Mouse (Mus musculus) WW6 (cell line): ENCODE measurements around the gene Eno2.
"Not testable (repeated sequence)": the region's sequence is repeated elsewhere in the genome, so short reads cannot be mapped to it uniquely, and the experiment has no call there.

Source experiments
- DNase-seq: peaks from one replicate; pipeline ENCODE4 v3.0.0-alpha.2; 2013; ENCODE audit warnings: low read depth, low spot score

Eno2 gene

DNA sequence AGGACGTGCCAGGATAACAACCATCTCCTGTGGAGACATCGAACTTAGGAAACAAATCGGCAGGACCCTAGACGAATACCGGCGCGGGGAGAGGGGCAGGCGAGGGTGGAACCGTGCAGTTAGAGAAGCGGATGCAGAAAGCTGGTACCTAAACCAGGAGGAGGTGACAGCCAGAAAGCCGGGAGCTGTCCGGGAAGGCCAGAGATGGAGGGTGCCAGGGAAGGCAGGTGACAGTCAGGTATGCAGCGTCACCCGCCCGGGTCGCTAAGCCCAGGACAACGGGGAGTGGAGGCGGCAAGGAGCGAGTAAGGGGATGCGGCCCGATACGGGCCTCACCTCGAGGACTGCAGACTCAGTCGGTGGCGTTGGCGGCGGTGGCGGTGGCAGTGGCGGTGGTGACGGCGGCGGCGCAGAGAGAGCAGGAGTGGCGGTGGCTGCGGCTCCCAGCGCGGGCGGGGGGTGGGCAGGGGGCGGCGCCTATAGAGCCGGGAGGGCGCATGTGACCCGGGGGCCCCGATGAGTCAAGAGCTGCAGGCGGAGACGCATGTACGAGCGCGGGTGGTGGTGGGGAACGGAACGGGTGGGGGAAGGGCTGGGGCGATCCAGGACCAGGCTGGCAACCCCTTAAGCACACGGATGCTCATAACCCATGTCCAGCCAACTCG, at the start of gene Eno2:
Gene Eno2, minus strand, starts transcription at position 573 of the 665 bp plus-strand sequence.
- DNase-seq = no peak

- DNase-seq = no peak
Observed at GRCm38 (mm10) chr6:124817971-124818370, 48.5 kb upstream of the Eno2 start.

- no peak for DNase-seq
Observed at GRCm38 (mm10) chr6:124817563-124817962, 48.1 kb upstream of the Eno2 start.

DNA sequence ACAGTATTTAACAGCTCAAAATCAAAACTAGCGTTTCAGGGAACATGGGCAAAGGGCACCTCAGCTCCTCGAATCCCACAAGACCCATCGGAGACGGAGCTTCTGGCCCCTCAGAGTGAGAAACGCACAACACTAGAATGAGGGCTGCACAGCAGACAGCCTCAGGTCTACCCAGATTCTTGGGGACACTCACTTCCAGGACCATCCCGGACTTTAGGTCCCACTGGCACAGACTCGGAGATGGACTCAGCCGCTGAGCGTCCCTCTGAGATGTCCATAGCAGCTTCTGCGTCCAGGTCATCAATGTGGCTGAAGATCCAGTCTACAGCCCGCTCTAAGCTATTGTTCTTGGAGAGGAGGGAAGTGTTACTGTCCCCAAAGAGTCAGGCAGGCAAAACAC, 47.7 kb upstream of the Eno2 start:
- no peak for DNase-seq

DNA sequence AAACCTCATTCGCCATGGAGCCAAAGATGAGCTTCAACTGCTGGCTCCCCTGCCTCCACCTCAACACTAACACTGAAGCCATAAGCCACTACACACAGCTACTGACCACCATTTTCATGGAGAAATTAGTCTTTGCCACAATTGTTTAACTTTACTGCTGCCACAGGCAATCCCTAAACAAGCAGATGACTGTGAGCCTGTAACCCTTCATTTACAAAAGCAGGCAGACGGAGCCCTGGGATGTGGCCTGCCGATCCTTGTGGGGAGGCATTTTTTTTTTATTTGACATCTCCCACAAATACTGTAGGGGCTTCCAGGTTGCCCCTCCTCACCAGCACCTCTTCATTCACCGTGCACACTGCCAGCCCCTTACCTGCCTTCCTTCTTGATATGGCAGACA, 47.1 kb upstream of the Eno2 start:
- DNase-seq = no peak

GRCm38 (mm10) chr6:124814858-124815774, 45.6 kb upstream of the Eno2 start:
- no peak for DNase-seq

DNA sequence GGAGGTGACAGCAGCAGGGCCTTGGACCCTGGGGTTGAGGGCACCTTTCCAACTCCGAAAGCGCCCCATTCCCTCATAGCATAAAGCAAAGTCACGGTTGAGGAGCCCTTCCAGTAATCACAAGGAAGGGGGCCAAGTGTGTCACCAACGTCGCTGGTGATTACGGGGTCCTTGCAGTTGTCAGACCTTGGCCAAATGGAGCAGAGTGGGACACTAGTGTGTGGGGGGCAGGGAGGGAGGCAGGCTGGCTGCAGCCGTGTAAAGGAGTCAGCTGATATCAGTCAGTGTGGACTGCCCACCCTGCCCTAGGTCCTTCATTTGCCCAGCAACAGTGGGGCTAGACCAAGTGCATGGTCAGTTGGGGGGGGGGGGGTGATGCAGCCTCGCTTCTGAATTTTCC, 45.0 kb upstream of the Eno2 start:
- no peak for DNase-seq

GRCm38 (mm10) chr6:124813933-124814332, 44.5 kb upstream of the Eno2 start, which contains the start of gene Tpi1:
Gene Tpi1 (minus strand): TSS chr6:124814296.
- peak; percentile 81 for DNase-seq

GRCm38 (mm10) chr6:124813496-124813895, 44.0 kb upstream of the Eno2 start:
- no peak for DNase-seq

DNA sequence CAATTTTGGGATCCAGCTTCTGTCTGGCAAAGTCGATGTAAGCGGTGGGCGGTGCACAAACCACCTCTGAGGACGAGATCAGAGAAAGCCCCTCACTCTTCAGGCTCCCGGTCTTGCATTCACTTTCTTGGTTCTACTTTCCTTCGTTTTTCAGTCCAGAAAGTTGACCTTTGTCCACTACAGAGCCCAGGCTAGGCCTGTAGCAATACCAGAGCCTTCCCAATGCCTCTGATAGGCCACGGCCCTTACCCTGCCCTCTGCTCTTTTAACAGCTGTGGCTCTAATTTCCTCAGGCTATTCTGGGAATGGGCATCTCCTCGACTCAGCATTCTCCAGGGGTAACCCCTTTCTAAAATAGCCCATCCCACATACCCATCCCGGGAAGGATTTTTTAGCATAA, 43.4 kb upstream of the Eno2 start:
- DNase-seq = no peak

- no peak for DNase-seq
Observed at GRCm38 (mm10) chr6:124811701-124812560, 42.5 kb upstream of the Eno2 start.

DNA sequence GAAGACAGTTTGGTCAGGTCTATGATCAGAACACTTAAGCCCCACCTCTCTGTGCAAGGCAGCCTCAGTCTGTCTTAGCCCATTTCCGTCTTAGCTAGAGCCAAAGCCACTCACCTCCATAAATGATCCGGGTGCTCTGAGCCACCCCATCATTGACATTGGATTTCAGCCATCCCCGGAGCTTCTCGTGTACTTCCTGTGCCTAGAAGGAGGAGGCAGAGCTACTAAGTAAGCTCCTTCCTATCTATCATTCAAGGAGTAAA, 41.9 kb upstream of the Eno2 start:
- no peak for DNase-seq

- DNase-seq = not testable (repeated sequence)
Observed at GRCm38 (mm10) chr6:124810566-124811402, 41.3 kb upstream of the Eno2 start.

DNA sequence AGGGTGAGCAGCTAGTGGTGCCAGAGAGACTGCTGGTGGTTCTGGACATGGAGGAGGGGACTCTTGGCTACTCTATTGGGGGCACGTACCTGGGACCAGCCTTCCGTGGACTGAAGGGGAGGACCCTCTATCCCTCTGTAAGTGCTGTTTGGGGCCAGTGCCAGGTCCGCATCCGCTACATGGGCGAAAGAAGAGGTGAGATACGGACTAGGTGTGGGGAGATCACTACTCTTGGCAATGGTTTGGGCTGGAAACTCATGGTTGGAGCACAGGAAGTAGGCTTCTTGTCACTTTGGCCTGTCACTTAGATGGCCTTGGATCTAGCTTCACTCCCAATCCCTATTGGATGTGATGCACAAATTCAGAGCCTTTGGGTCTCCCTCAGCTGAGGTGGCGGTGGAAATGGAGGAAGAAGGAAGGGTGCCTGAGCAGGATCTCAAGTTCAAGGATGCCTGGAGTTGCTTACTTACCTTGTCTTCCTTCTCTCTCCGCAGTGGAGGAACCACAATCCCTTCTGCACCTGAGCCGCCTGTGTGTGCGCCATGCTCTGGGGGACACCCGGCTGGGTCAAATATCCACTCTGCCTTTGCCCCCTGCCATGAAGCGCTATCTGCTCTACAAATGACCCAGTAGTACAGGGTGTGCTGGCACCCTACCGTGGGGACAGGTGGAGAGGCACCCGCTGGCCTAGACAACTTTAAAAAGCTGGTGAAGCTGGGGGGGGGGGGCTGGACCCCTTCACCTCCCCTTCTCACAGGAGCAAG, 40.5 kb upstream of the Eno2 start:
- DNase-seq = no peak

DNA sequence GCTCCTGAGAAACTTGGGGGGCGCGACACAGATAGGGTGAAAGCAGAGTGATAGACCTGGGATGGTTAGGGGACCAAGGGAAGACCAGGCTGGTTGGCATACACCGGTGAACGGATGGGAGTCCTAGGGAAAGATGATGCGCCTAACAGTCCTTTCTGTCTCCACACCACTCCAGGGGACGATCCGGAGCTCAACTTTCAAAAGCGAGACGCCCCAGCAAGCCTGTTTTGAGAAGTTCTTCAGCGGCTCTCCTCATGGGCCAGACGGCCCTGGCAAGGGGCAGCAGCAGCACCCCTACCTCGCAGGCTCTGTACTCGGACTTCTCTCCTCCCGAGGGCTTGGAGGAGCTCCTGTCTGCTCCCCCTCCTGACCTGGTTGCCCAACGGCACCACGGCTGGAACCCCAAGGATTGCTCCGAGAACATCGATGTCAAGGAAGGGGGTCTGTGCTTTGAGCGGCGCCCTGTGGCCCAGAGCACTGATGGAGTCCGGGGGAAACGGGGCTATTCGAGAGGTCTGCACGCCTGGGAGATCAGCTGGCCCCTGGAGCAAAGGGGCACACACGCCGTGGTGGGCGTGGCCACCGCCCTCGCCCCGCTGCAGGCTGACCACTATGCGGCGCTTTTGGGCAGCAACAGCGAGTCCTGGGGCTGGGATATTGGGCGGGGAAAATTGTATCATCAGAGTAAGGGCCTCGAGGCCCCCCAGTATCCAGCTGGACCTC, 39.7 kb upstream of the Eno2 start:
- no peak for DNase-seq

- DNase-seq = no peak
Observed at GRCm38 (mm10) chr6:124808358-124809012, 39.0 kb upstream of the Eno2 start, which contains the start of gene Spsb2. Gene Spsb2 (plus strand): TSS chr6:124808661.

DNA sequence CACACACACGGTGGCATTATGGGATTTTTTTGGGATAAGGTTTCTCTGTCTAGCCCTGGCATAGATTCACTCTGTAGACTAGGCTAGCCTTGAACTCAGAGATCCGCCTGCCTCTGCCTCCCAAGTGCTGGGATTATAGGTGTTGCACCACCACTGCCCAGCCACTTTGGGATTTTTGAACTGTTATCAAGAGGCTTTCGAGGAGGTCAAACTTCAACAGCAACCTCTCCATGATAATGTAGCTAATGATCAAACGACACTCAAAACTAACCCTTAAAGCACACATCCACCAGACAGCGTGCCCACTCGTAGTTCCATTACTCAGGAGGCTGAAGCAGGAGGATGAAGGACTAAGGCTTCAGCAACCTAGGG, 38.5 kb upstream of the Eno2 start:
- no peak for DNase-seq

GRCm38 (mm10) chr6:124807366-124807765, 37.9 kb upstream of the Eno2 start:
- DNase-seq = no peak

DNA sequence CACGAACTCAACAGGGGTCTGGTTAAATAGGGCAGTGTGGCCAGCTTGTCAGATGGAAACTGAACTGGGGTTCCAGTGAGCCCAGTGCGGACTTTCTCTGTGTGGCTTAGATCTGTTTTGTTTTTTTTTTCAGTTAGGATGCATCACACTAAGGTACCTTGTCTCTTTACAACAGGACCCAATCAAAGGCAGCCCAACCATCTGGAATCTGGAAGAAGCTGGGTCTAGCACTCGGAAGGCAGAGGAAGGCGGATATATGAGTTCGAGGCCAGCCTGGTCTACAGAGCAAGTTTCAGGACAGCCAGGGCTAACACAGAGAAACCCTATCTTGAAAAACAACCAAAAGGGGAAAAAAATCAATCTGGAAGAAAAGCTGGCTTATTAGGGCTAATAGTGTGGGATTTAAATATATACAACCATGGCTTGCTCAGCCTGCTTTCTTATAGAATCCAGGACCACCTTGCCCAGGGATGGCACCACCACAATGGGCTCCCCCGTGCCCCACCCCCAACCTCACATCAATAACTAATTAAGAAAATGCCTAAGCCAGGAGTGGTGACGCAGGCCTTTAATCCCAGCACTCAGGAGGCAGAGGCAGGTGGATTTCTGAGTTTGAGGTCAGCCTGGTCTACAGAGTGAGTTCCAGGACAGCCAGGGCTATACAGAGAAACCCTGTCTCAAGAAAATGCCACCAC, 37.1 kb upstream of the Eno2 start:
- no peak for DNase-seq
